Mouse (Mus musculus) left cerebral cortex, postnatal 25 days (tissue): ENCODE measurements around the gene Ptgdr2. TPM values are rescaled to one million over a fixed set of nuclear protein-coding genes. Genes with fewer than 3 reads are reported as not detected.

Experiments
- DNase-seq, 2 experiments: peaks; one replicate each; pipeline ENCODE4 v3.0.0; 2022; ENCODE audit warnings: low spot score in 2 of 2, mixed read lengths in 1 of 2
- intact Hi-C: fragments of 180-260 bp; cut with DNase I; formaldehyde crosslinking; loops from one replicate; pipeline ENCODE4 v1.15.1; 2025
- total RNA-seq, 2 experiments: library from RNA; stranded (reverse); gene quantifications; 2 replicates each; pipeline ENCODE4 v1.2.3; 2021

The Ptgdr2 gene
- total RNA-seq, result under 1 TPM; 0.23 to 0.34 TPM

- DNase-seq, result no peak
- intact Hi-C loops, result no loop called here
Observed at GRCm38 (mm10) chr19:10937110-10937563, at the start of gene Ptgdr2. TSS of gene Ptgdr2 (plus strand) at chr19:10937160.

- DNase-seq, result no peak
- intact Hi-C loops, result no loop called here
Observed at GRCm38 (mm10) chr19:10892201-10892600, 44.8 kb upstream of the Ptgdr2 start.

- intact Hi-C loops, result no loop called here
- DNase-seq, result peak; percentile 99
Observed at GRCm38 (mm10) chr19:10895016-10895528, 41.9 kb upstream of the Ptgdr2 start, which contains the start of gene Prpf19. TSS of gene Prpf19 (plus strand) at chr19:10895231.

- intact Hi-C loops, result no loop called here
- DNase-seq, result peak in 1 of 2 experiments; percentile 30
Observed at GRCm38 (mm10) chr19:10895708-10896107, 41.3 kb upstream of the Ptgdr2 start.

- no peak for DNase-seq
- intact Hi-C loops, result no loop called here
Observed at GRCm38 (mm10) chr19:10896849-10897248, 40.1 kb upstream of the Ptgdr2 start.

GRCm38 (mm10) chr19:10897491-10897890, 39.5 kb upstream of the Ptgdr2 start:
- intact Hi-C loops, result no loop called here

GRCm38 (mm10) chr19:10900315-10900714, 36.6 kb upstream of the Ptgdr2 start:
- intact Hi-C loops, result no loop called here
- no peak for DNase-seq

More at GRCm38 (mm10) chr19:10897491-10897890, 39.5 kb upstream of the Ptgdr2 start:
- DNase-seq, result no peak

GRCm38 (mm10) chr19:10901046-10901445, 35.9 kb upstream of the Ptgdr2 start:
- intact Hi-C loops, result no loop called here

GRCm38 (mm10) chr19:10904512-10904911, 32.4 kb upstream of the Ptgdr2 start:
- no peak for DNase-seq
- intact Hi-C loops, result no loop called here

More at GRCm38 (mm10) chr19:10901046-10901445, 35.9 kb upstream of the Ptgdr2 start:
- no peak for DNase-seq

- intact Hi-C loops, result no loop called here
- peak; percentile 57 to 76 for DNase-seq
Observed at GRCm38 (mm10) chr19:10904927-10905727, 31.8 kb upstream of the Ptgdr2 start.

- no peak for DNase-seq
- intact Hi-C loops, result no loop called here
Observed at GRCm38 (mm10) chr19:10905728-10906000, 31.3 kb upstream of the Ptgdr2 start.

- intact Hi-C loops, result loop anchor here (2.0 kb wide), 1 partner anchor 51 kb away; no protein-coding TSS in a partner anchor
- peak; percentile 61 to 70 for DNase-seq
Observed at GRCm38 (mm10) chr19:10907891-10908290, 29.1 kb upstream of the Ptgdr2 start.

- intact Hi-C loops, result no loop called here
- no peak for DNase-seq
Observed at GRCm38 (mm10) chr19:10909087-10909721, 27.8 kb upstream of the Ptgdr2 start.

GRCm38 (mm10) chr19:10914291-10914690, 22.7 kb upstream of the Ptgdr2 start:
- no peak for DNase-seq
- intact Hi-C loops, result no loop called here

- no peak for DNase-seq
- intact Hi-C loops, result no loop called here
Observed at GRCm38 (mm10) chr19:10914870-10915269, 22.1 kb upstream of the Ptgdr2 start.

GRCm38 (mm10) chr19:10916506-10916905, 20.5 kb upstream of the Ptgdr2 start:
- intact Hi-C loops, result no loop called here
- DNase-seq, result no peak

GRCm38 (mm10) chr19:10918321-10918991, 18.5 kb upstream of the Ptgdr2 start:
- intact Hi-C loops, result no loop called here
- no peak for DNase-seq

- intact Hi-C loops, result no loop called here
- no peak for DNase-seq
Observed at GRCm38 (mm10) chr19:10920532-10920931, 16.4 kb upstream of the Ptgdr2 start, which contains the start of gene Zp1. TSS of gene Zp1 (minus strand) at chr19:10920632.

- no peak for DNase-seq
- intact Hi-C loops, result no loop called here
Observed at GRCm38 (mm10) chr19:10921058-10921457, 15.9 kb upstream of the Ptgdr2 start.

GRCm38 (mm10) chr19:10924220-10924619, 12.7 kb upstream of the Ptgdr2 start:
- no peak for DNase-seq
- intact Hi-C loops, result no loop called here
